ENCODE assay signal across 30 mouse cellular contexts in the genomic region with DNA sequence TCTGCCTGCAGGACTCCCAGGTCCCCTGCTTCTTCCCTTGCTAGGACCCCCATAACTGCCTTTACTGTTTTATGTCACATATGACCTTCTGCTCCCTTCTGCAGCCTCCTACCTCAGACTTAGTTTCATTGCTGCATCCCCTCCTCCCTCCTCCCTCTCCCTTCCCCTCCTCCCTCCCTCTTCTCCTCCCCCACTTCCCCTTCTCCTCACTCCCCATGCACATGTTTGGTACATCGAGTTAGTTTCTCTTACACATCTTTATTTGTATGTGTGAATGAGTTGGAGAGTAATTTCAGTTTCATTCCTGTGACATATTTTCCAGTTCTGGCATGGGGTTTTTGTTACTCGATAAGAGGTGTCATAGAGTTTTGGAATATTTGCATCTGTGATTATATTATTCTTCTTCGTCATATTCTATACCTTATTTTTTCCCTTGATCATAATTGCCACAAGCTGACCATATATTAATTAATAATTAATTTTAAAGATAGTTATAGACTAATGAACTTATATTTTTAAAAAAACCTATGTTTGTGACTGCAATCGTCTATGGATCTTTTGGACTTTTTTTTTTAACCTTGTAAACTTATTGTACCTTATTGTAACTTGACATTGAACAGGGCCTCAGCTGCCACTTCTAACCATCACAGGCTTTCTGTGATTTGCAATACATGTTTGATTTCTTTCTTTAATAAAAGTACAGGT.
A peak's percentile ranks its signal among the peaks of the same experiment; 100 is the strongest.
DNase-seq lines count a peak whose midpoint lies in the region; ATAC-seq lines count a peak whose summit lies in the region.
"Had no signal": no experiment of that assay in that cellular context is flagged by ENCODE, and none has a peak within 500 bp of the region (broad histone marks: within the 10 kb centered on the region; RNA-seq: fewer than 3 reads in every experiment).

No protein-coding gene starts in this region.

- H3K4me2 ChIP-seq in kidney, embryonic 16.5 days (replicated peaks; ENCODE audit: low read depth, low read length): no peak overlapping the region
- H3K4me2 ChIP-seq: embryonic facial prominence, embryonic 12.5 days; forebrain, embryonic 15.5 days; heart, embryonic 13.5 days; hindbrain, embryonic 15.5 days; intestine, embryonic 15.5 days; limb, embryonic 12.5 days; liver, embryonic 15.5 days; lung, embryonic 14.5 days; midbrain, embryonic 13.5 days had no signal

- H3K36me3 ChIP-seq in megakaryocyte, embryonic 14.5 days (replicated peaks; ENCODE audit: low read length): peaks cover 27% of the 10 kb centered on the region
- H3K36me3 ChIP-seq in splenic B cell, adult 2 months (ENCODE audit: control insufficient read depth, insufficient read depth, low read length, poor library complexity, severe bottlenecking): no peaks in the 10 kb centered on the region
- no peaks in the 10 kb centered on the region for H3K36me3 ChIP-seq in kidney, embryonic 16.5 days (ENCODE audit: insufficient read depth, low read length)
- H3K36me3 ChIP-seq: embryonic facial prominence, embryonic 12.5 days; forebrain, embryonic 15.5 days; heart, embryonic 13.5 days; hindbrain, embryonic 10.5 days; hindbrain, embryonic 15.5 days; intestine, embryonic 15.5 days; limb, embryonic 12.5 days; liver, embryonic 15.5 days; midbrain, embryonic 13.5 days had no signal

- H3K9ac ChIP-seq in kidney, embryonic 16.5 days (replicated peaks; ENCODE audit: low read length): no peak overlapping the region
- H3K9ac ChIP-seq: embryonic facial prominence, embryonic 12.5 days; forebrain, embryonic 15.5 days; heart, embryonic 13.5 days; hindbrain, embryonic 15.5 days; intestine, embryonic 15.5 days; limb, embryonic 12.5 days; liver, embryonic 15.5 days; lung, embryonic 14.5 days; midbrain, embryonic 13.5 days had no signal

- no peaks in the 10 kb centered on the region for H3K27me3 ChIP-seq in megakaryocyte, embryonic 14.5 days (replicated peaks)
- no peaks in the 10 kb centered on the region for H3K27me3 ChIP-seq in splenic B cell, adult 2 months (ENCODE audit: control insufficient read depth, insufficient read depth, low read length, poor library complexity, severe bottlenecking)
- no peaks in the 10 kb centered on the region for H3K27me3 ChIP-seq in kidney, embryonic 16.5 days (ENCODE audit: insufficient read depth, low read length)
- H3K27me3 ChIP-seq: embryonic facial prominence, embryonic 12.5 days; forebrain, embryonic 15.5 days; hindbrain, embryonic 15.5 days; intestine, embryonic 15.5 days; limb, embryonic 12.5 days; liver, embryonic 15.5 days; Patski had no signal

- H3K4me3 ChIP-seq in megakaryocyte, embryonic 14.5 days (replicated peaks): peak overlapping the region; percentile 43
- no peak overlapping the region for H3K4me3 ChIP-seq in kidney, embryonic 16.5 days (ENCODE audit: low read length)
- H3K4me3 ChIP-seq: embryonic facial prominence, embryonic 12.5 days; forebrain, embryonic 15.5 days; gastrocnemius, adult 2 months; heart, embryonic 13.5 days; hindbrain, embryonic 10.5 days; hindbrain, embryonic 15.5 days; intestine, embryonic 15.5 days; limb, embryonic 12.5 days; liver, embryonic 15.5 days; midbrain, embryonic 13.5 days had no signal

- peak; percentile 79 for ATAC-seq in common myeloid progenitor, adult 5-6 weeks (replicated peaks; ENCODE audit: low read depth, poor library complexity, severe bottlenecking)
- no peak for ATAC-seq in kidney, embryonic 16.5 days (ENCODE audit: low FRiP score, low TSS enrichment)
- ATAC-seq: forebrain, embryonic 15.5 days; intestine, embryonic 15.5 days; midbrain, embryonic 13.5 days; Patski had no signal

- H3K9me3 ChIP-seq in megakaryocyte, embryonic 14.5 days: peaks cover 7% of the 10 kb centered on the region
- H3K9me3 ChIP-seq in kidney, embryonic 16.5 days (ENCODE audit: low read length): no peaks in the 10 kb centered on the region
- H3K9me3 ChIP-seq: embryonic facial prominence, embryonic 12.5 days; forebrain, embryonic 15.5 days; hindbrain, embryonic 10.5 days; hindbrain, embryonic 15.5 days; intestine, embryonic 15.5 days; limb, embryonic 12.5 days; liver, embryonic 15.5 days; midbrain, embryonic 13.5 days had no signal

- WGBS in kidney, embryonic 16.5 days: 64% methylated on average over 4 of the region's 4 CpGs

- H3K4me1 ChIP-seq in megakaryocyte, embryonic 14.5 days: peaks cover 43% of the 10 kb centered on the region
- peaks cover 16% of the 10 kb centered on the region for H3K4me1 ChIP-seq in kidney, embryonic 16.5 days (ENCODE audit: insufficient read depth, low read length)
- H3K4me1 ChIP-seq: forebrain, embryonic 15.5 days had no signal

- H3K27ac ChIP-seq in kidney, embryonic 16.5 days (ENCODE audit: low read length): no peak overlapping the region
- H3K27ac ChIP-seq: embryonic facial prominence, embryonic 12.5 days; forebrain, embryonic 15.5 days; gastrocnemius, adult 2 months; heart, embryonic 13.5 days; hindbrain, embryonic 10.5 days; hindbrain, embryonic 15.5 days; intestine, embryonic 15.5 days; limb, embryonic 12.5 days; liver, embryonic 15.5 days; midbrain, embryonic 13.5 days had no signal

- DNase-seq in testis, postnatal 14 days (ENCODE audit: low spot score): peak; percentile 0
- no peak for DNase-seq in testis, postnatal 10 days (ENCODE audit: low spot score)
- peak; percentile 81 for DNase-seq in splenic B cell, adult 2 months (ENCODE audit: low read depth, low spot score)
- DNase-seq in yolk sac, embryonic 10.5 days (ENCODE audit: low spot score): no peak
- no peak for DNase-seq in neural tube, embryonic 10.5 days (ENCODE audit: extremely low spot score, low spot score)
- DNase-seq: adrenal gland, postnatal 25 days; cerebellum, adult 18-20 months; cerebellum, postnatal 14 days; embryo, embryonic 11 days; gastrocnemius, adult 2 months; gastrocnemius, postnatal 36 days; heart, postnatal 10 days; kidney, adult 2 months; kidney, postnatal 10 days; lung, embryonic 14.5 days; right cerebral cortex, postnatal 4 days; thymus, postnatal 14 days had no signal

Comparison
In these comparisons a context has a peak if more than half of its experiments do, and no peak if none do; other contexts are left out.
1. DNase-seq: peak in testis, postnatal 14 days (single experiment) and splenic B cell, adult 2 months (single experiment); none in testis, postnatal 10 days (single experiment), yolk sac, embryonic 10.5 days (single experiment) and neural tube, embryonic 10.5 days (single experiment).